Mouse (Mus musculus) MEL (cell line): ENCODE measurements around the gene Nucks1.

Source experiments
- EP300 ChIP-seq, 2 experiments: IDR thresholded peaks; 2 replicates each; pipeline ENCODE4 v1.6.1; 2011; ENCODE audit warnings: improper control_type of control experiment in 2 of 2, low read length in 2 of 2, low read depth in 1 of 2, mild to moderate bottlenecking in 1 of 2
- GATA1 ChIP-seq: IDR thresholded peaks from 2 replicates; pipeline ENCODE4 v1.6.1; 2011; ENCODE audit warnings: low read depth, low read length, improper control_type of control experiment

DNA sequence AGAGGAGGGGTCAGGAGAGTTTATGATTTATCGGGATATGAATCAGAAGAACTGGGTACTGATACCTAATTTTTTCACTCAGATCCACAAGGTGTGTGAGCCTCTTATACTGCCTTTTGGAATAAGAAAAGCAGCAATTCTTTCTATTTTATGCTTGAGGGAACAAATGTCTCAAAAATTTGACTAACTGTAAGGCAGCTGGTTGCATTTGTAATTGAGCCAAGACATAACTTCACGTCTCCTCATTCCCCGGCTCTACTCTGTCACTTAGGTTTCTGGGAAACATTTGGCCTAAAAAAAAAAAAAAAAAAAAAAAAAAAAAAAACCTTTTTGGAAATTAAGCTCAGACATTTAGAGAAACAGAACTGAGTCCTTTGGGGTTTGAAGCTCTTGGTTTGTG is 23.7 kb upstream of the Nucks1 start:
- TF ChIP-seq GATA1 (no peak), EP300 (IDR thresholded peaks at IDR 0.05; ENCODE audit: low read depth in 1 of 2, low read length in 2 of 2) (no peak)
